ENCODE assay signal across 30 mouse cellular contexts in the genomic region with DNA sequence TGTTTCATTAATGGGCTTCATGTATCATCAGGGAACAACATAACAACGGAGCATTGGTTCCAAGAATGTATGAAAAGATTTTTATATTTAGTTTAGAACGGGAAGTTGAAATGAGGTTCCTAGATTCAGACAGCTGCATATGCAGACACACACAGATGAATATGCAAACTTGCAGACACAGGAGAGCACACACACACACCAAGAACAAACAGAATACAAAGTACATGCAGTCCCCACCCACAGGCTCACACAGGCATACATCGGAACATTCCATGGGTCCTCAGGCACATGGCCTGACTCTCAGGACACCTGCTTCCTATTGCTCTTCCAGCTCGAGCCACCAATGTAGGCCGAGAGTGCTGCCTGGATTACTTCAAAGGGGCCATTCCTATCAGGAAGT. TPM values are rescaled to one million over a fixed set of nuclear protein-coding genes. Genes with fewer than 3 reads are reported as not detected.
DNase-seq lines count a peak whose midpoint lies in the region; ATAC-seq and TF ChIP-seq lines count a peak whose summit lies in the region.
"Had no signal": no experiment of that assay in that cellular context is flagged by ENCODE, and none has a peak within 500 bp of the region (broad histone marks: within the 10 kb centered on the region; RNA-seq: fewer than 3 reads in every experiment).

No protein-coding gene starts in this region.

- peaks cover 3% of the 10 kb centered on the region; the same call in 1 of the 2 replicates for H3K4me1 ChIP-seq in testis, adult 2 months (ENCODE audit: control insufficient read depth, insufficient read depth, low read length)
- H3K4me1 ChIP-seq: embryonic facial prominence, embryonic 12.5 days had no signal

- no peak for DNase-seq in frontal cortex, postnatal 14 days (ENCODE audit: low spot score in 2 of 2)
- no peak for DNase-seq in left cerebral cortex, adult 2 months (ENCODE audit: extremely low spot score in 1 of 2, low spot score in 2 of 2)
- no peak for DNase-seq in left cerebral cortex, adult 9 months (ENCODE audit: low spot score in 2 of 2)
- no peak for DNase-seq in testis, postnatal 14 days (ENCODE audit: low spot score)
- DNase-seq: cerebellum, adult 11 months; cerebellum, adult 2 months; cerebellum, adult 9-11 months; cerebellum, postnatal 25 days; forebrain, postnatal 0 days; gastrocnemius, postnatal 10 days; gastrocnemius, postnatal 36 days; heart, adult 2 months; heart, postnatal 14 days; heart, postnatal 4 days had no signal

- no peak for TF ChIP-seq POLR2A in testis, adult 2 months (IDR thresholded peaks at IDR 0.05; ENCODE audit: control insufficient read depth, low read depth, low read length)

- intact Hi-C loops in left cerebral cortex, adult 2 months (cut with DNase I), result loop anchor here (5.0 to 10.0 kb wide), 2 partner anchors 209 to 286 kb away; partner anchors contain the start of genes Fam192a and Rspry1

- H3K27me3 ChIP-seq in testis, adult 2 months (ENCODE audit: control insufficient read depth, insufficient read depth, low read length), result no peaks in the 10 kb centered on the region
- H3K27me3 ChIP-seq: embryonic facial prominence, embryonic 12.5 days; embryonic facial prominence, embryonic 15.5 days; Patski had no signal

- no peaks in the 10 kb centered on the region for H3K36me3 ChIP-seq in testis, adult 2 months (ENCODE audit: control insufficient read depth, insufficient read depth, low read length)
- H3K36me3 ChIP-seq: embryonic facial prominence, embryonic 12.5 days; embryonic facial prominence, embryonic 15.5 days; heart, embryonic 10.5 days; heart, embryonic 13.5 days had no signal

- peak overlapping the region; percentile 44; the same call in 1 of the 2 replicates for H3K27ac ChIP-seq in left cerebral cortex, adult 2 months
- H3K27ac ChIP-seq in testis, adult 2 months (ENCODE audit: control insufficient read depth, insufficient read depth, low read depth, low read length), result peak overlapping the region; percentile 12; the same call in 1 of the 2 replicates
- H3K27ac ChIP-seq: embryonic facial prominence, embryonic 12.5 days; embryonic facial prominence, embryonic 15.5 days; heart, adult 2 months; heart, embryonic 10.5 days; heart, embryonic 13.5 days; hindbrain, embryonic 14.5 days had no signal

- H3K4me3 ChIP-seq in left cerebral cortex, adult 2 months, result no peak overlapping the region
- no peak overlapping the region for H3K4me3 ChIP-seq in testis, adult 2 months (ENCODE audit: control insufficient read depth, low read depth, low read length)
- H3K4me3 ChIP-seq: embryonic facial prominence, embryonic 12.5 days; embryonic facial prominence, embryonic 15.5 days; heart, adult 2 months; heart, embryonic 10.5 days; heart, embryonic 13.5 days had no signal

- ATAC-seq in frontal cortex, adult (ENCODE audit: low TSS enrichment), result peak; percentile 31
- ATAC-seq in monocyte, adult 5-6 weeks (replicated peaks; ENCODE audit: insufficient number of reproducible peaks, low FRiP score, low TSS enrichment, poor library complexity, severe bottlenecking), result no peak
- ATAC-seq: forebrain, embryonic 14.5 days; forebrain, postnatal 0 days; Patski had no signal

- no peak for TF ChIP-seq CTCF in left cerebral cortex, adult 2 months (IDR thresholded peaks at IDR 0.05)
- no peak for TF ChIP-seq CTCF in testis, adult 2 months (IDR thresholded peaks at IDR 0.05; ENCODE audit: control insufficient read depth, insufficient read depth, insufficient replicate concordance, low read depth, low read length)

RNA-seq across cellular contexts. Expression of gene Ccl17, which starts 0.6 kb away (rescaled TPM):
- 1 to 10 TPM; 4.6 to 7.9 TPM for total RNA-seq in left cerebral cortex, adult 2 months (2021)
- polyA plus RNA-seq in testis, adult 2 months (2012; rRNA removed), result 2.0 and 2.7 TPM in 2 replicates
- not detected in 3 replicates for total RNA-seq in monocyte, adult 5-6 weeks (2017)
- total RNA-seq: forebrain, postnatal 0 days; G1E; gastrocnemius, adult 18-20 months; gastrocnemius, postnatal 10 days; gastrocnemius, postnatal 36 days; granulocyte monocyte progenitor cell, adult 5-6 weeks; heart, adult 2 months; heart, postnatal 14 days had no signal
- polyA plus RNA-seq: embryonic facial prominence, embryonic 12.5 days; embryonic facial prominence, embryonic 15.5 days; forebrain, embryonic 11.5 days; G1E; hindbrain, embryonic 11.5 days had no signal

RNA-seq across cellular contexts. Expression of gene Coq9, which starts 27.3 kb away (rescaled TPM):
- 10 to 100 TPM; 84.5 to 89.1 TPM for total RNA-seq in left cerebral cortex, adult 2 months (2021)
- polyA plus RNA-seq in testis, adult 2 months (2012; rRNA removed), result 52.1 and 74.1 TPM in 2 replicates
- total RNA-seq in monocyte, adult 5-6 weeks (2017), result 23.0 to 27.5 TPM (median 25.1 TPM) in 3 replicates

RNA-seq across cellular contexts. Expression of gene Ciapin1, which starts 27.3 kb away (rescaled TPM):
- total RNA-seq in left cerebral cortex, adult 2 months (2021), result 10 to 100 TPM; 71.4 to 76.8 TPM
- polyA plus RNA-seq in testis, adult 2 months (2012; rRNA removed), result 58.3 and 77.3 TPM in 2 replicates
- total RNA-seq in monocyte, adult 5-6 weeks (2017), result 17.0 to 23.7 TPM (median 17.3 TPM) in 3 replicates

RNA-seq across cellular contexts. Expression of gene Cx3cl1, which starts 39.0 kb away (rescaled TPM):
- total RNA-seq in left cerebral cortex, adult 2 months (2021), result 100 to 1,000 TPM; 658 to 661 TPM
- 5.4 and 6.4 TPM in 2 replicates for polyA plus RNA-seq in testis, adult 2 months (2012; rRNA removed)
- not detected in 3 replicates for total RNA-seq in monocyte, adult 5-6 weeks (2017)
- total RNA-seq: common myeloid progenitor, adult 5-6 weeks had no signal
- polyA plus RNA-seq: G1E had no signal

RNA-seq across cellular contexts. Expression of gene Polr2c, which starts 46.4 kb away (rescaled TPM):
- 10 to 100 TPM; 72.1 to 79.8 TPM for total RNA-seq in left cerebral cortex, adult 2 months (2021)
- polyA plus RNA-seq in testis, adult 2 months (2012; rRNA removed), result 54.8 and 58.9 TPM in 2 replicates
- total RNA-seq in monocyte, adult 5-6 weeks (2017), result 36.9 to 49.4 TPM (median 40.6 TPM) in 3 replicates
